Mouse (Mus musculus) embryonic fibroblast, embryonic 13.5 days (primary cell): ENCODE data around the gene Sde2.

ENCODE experiments used
- CTCF ChIP-seq: IDR thresholded peaks from 2 replicates; pipeline ENCODE4 v1.5.1; 2011; ENCODE audit warnings: mild to moderate bottlenecking, control low read depth, low read length, moderate library complexity, borderline replicate concordance; ENCODE audit not compliant: insufficient read depth
- POLR2A ChIP-seq: IDR thresholded peaks from 2 replicates; pipeline ENCODE4 v1.6.1; 2011; ENCODE audit warnings: low read depth, mild to moderate bottlenecking, control low read depth, low read length, moderate library complexity

GRCm38 (mm10) chr1:180810976-180811375, 40.0 kb upstream of the Sde2 start:
- no peak for TF ChIP-seq POLR2A
- no peak for TF ChIP-seq CTCF
